Mouse (Mus musculus): ENCODE measurements around the gene Per2. TPM values are rescaled to one million over a fixed set of nuclear protein-coding genes. Genes with fewer than 3 reads are reported as not detected.

Per2 gene
- 4.3 and 5.6 TPM in 2 replicates for polyA plus RNA-seq (2021; fragmentation: Nextera tagmentation)
- long read RNA-seq, experiment 1, full-length matches to known transcripts, result 2 of 4 reads
- long read RNA-seq, experiment 1, partial matches to known transcripts, result 2 of 4 reads
- long read RNA-seq, experiment 1, other reads (novel, unspliced or antisense), result 0 of 4 reads
- long read RNA-seq, experiment 2, full-length matches to known transcripts, result 13 of 37 reads
- long read RNA-seq, experiment 2, partial matches to known transcripts, result 18 of 37 reads
- long read RNA-seq, experiment 2, other reads (novel, unspliced or antisense), result 6 of 37 reads

GRCm38 (mm10) chr1:91459059-91459809, at the start of gene Per2:
Per2 (minus strand) TSS chr1:91459324.

GRCm38 (mm10) chr1:91494457-91495140, 35.5 kb upstream of the Per2 start, which contains the start of gene Traf3ip1:
Traf3ip1 (plus strand) TSS chr1:91494647.

GRCm38 (mm10) chr1:91413898-91414594, 45.1 kb downstream of the Per2 start, which contains the start of gene Hes6:
Hes6 (minus strand) TSS chr1:91414038.

GRCm38 (mm10) chr1:91398260-91399062, 60.7 kb downstream of the Per2 start, which contains the start of gene Ilkap:
Ilkap (minus strand) TSS chr1:91398815.

GRCm38 (mm10) chr1:91366215-91367108, 92.7 kb downstream of the Per2 start, which contains the start of gene Erfe:
Erfe (plus strand) TSS chr1:91366430.

Other genes starting within 250 kb of the Per2 start
- gene Ube2f, start 209.0 kb downstream of the Per2 start, polyA plus RNA-seq (2021; fragmentation: Nextera tagmentation), result 57.7 and 59.6 TPM in 2 replicates
- gene Scly, start 161.0 kb downstream of the Per2 start, polyA plus RNA-seq (2021; fragmentation: Nextera tagmentation), result 5.5 TPM in 2 replicates
- 0.03 TPM in 1 of 2 replicates, not detected in the other for gene Espnl, start 137.2 kb downstream of the Per2 start, polyA plus RNA-seq (2021; fragmentation: Nextera tagmentation)
- gene Klhl30, start 108.3 kb downstream of the Per2 start, polyA plus RNA-seq (2021; fragmentation: Nextera tagmentation), result not detected in 2 replicates
- not detected in 2 replicates for gene Erfe, start 92.9 kb downstream of the Per2 start, polyA plus RNA-seq (2021; fragmentation: Nextera tagmentation)
- gene Ilkap, start 60.5 kb downstream of the Per2 start, polyA plus RNA-seq (2021; fragmentation: Nextera tagmentation), result 64.9 and 65.4 TPM in 2 replicates
- gene Hes6, start 45.3 kb downstream of the Per2 start, polyA plus RNA-seq (2021; fragmentation: Nextera tagmentation), result 22.0 and 23.1 TPM in 2 replicates
- 1.6 and 2.1 TPM in 2 replicates for gene Traf3ip1, start 35.3 kb upstream of the Per2 start, polyA plus RNA-seq (2021; fragmentation: Nextera tagmentation)
- gene Asb1, start 81.2 kb upstream of the Per2 start, polyA plus RNA-seq (2021; fragmentation: Nextera tagmentation), result 4.2 and 7.7 TPM in 2 replicates

Measured in layer of hippocampus, adult 6 months (tissue).